Comparison of ENCODE assay signal across 9 mouse cellular contexts in genomic region chr3:122519082-122519481, GRCm38 (mm10).
DNase-seq lines count a peak whose midpoint lies in the region; ATAC-seq and TF ChIP-seq lines count a peak whose summit lies in the region.
"Had no signal": no experiment of that assay in that cellular context is flagged by ENCODE, and none has a peak within 500 bp of the region (broad histone marks: within the 10 kb centered on the region; RNA-seq: fewer than 3 reads in every experiment).

No protein-coding gene starts in this region.

- H3K4me3 ChIP-seq in embryonic facial prominence, embryonic 11.5 days (ENCODE audit: low read depth, low read length) = no peak overlapping the region
- H3K4me3 ChIP-seq in hindbrain, embryonic 14.5 days (replicated peaks; ENCODE audit: low read length) = no peak overlapping the region
- H3K4me3 ChIP-seq in midbrain, embryonic 13.5 days (replicated peaks) = no peak overlapping the region
- no peak overlapping the region for H3K4me3 ChIP-seq in lung, adult 2 months (replicated peaks; ENCODE audit: extremely low read depth, low read depth, low read length)
- H3K4me3 ChIP-seq: heart, embryonic 15.5 days had no signal

- no peak overlapping the region for H3K4me2 ChIP-seq in embryonic facial prominence, embryonic 11.5 days (ENCODE audit: low read depth, low read length)
- no peak overlapping the region for H3K4me2 ChIP-seq in hindbrain, embryonic 14.5 days (replicated peaks)
- H3K4me2 ChIP-seq in midbrain, embryonic 13.5 days (replicated peaks) = 0 out of 2 replicates have a peak overlapping the region, but pooled peaks have one; percentile 4
- H3K4me2 ChIP-seq: heart, embryonic 15.5 days had no signal

- 43% methylated on average over 13 of the region's 13 CpGs for WGBS in embryonic facial prominence, embryonic 11.5 days
- 33% methylated on average over 13 of the region's 13 CpGs for WGBS in hindbrain, embryonic 14.5 days
- WGBS in midbrain, embryonic 13.5 days = 46% methylated on average over 13 of the region's 13 CpGs
- 68% methylated on average over 13 of the region's 13 CpGs for WGBS in lung, adult 2 months

- no peak for TF ChIP-seq POLR2A in lung, adult 2 months (IDR thresholded peaks at IDR 0.05; ENCODE audit: borderline replicate concordance, extremely low read depth, low read depth, low read length)

- no peak overlapping the region; the same call in 1 of the 2 replicates for H3K27ac ChIP-seq in embryonic facial prominence, embryonic 11.5 days (replicated peaks; ENCODE audit: low read depth, low read length)
- no peak overlapping the region for H3K27ac ChIP-seq in hindbrain, embryonic 14.5 days
- peak overlapping the region; percentile 75 for H3K27ac ChIP-seq in midbrain, embryonic 13.5 days
- H3K27ac ChIP-seq: heart, embryonic 15.5 days had no signal

- no peak for TF ChIP-seq CTCF in lung, adult 2 months (IDR thresholded peaks at IDR 0.05; ENCODE audit: insufficient read depth, low read length)

- H3K27me3 ChIP-seq in embryonic facial prominence, embryonic 11.5 days (ENCODE audit: control insufficient read depth, insufficient read depth, low read length) = no peaks in the 10 kb centered on the region
- no peaks in the 10 kb centered on the region for H3K27me3 ChIP-seq in hindbrain, embryonic 14.5 days (ENCODE audit: control insufficient read depth, insufficient read depth, low read length)
- H3K27me3 ChIP-seq in midbrain, embryonic 13.5 days = no peaks in the 10 kb centered on the region
- H3K27me3 ChIP-seq: heart, embryonic 15.5 days had no signal

- no peaks in the 10 kb centered on the region for H3K36me3 ChIP-seq in embryonic facial prominence, embryonic 11.5 days (replicated peaks; ENCODE audit: control insufficient read depth, insufficient read depth, low read depth, low read length)
- H3K36me3 ChIP-seq in hindbrain, embryonic 14.5 days (replicated peaks; ENCODE audit: control insufficient read depth, insufficient read depth) = peaks cover 8% of the 10 kb centered on the region; the same call in 1 of the 2 replicates
- peaks cover 8% of the 10 kb centered on the region for H3K36me3 ChIP-seq in midbrain, embryonic 13.5 days
- H3K36me3 ChIP-seq: heart, embryonic 15.5 days had no signal

- H3K9me3 ChIP-seq in embryonic facial prominence, embryonic 11.5 days (replicated peaks; ENCODE audit: control insufficient read depth, low read length) = no peaks in the 10 kb centered on the region
- no peaks in the 10 kb centered on the region for H3K9me3 ChIP-seq in hindbrain, embryonic 14.5 days (ENCODE audit: control insufficient read depth, low read length)
- no peaks in the 10 kb centered on the region for H3K9me3 ChIP-seq in midbrain, embryonic 13.5 days
- H3K9me3 ChIP-seq: heart, embryonic 15.5 days had no signal

- no peak for ATAC-seq in embryonic facial prominence, embryonic 11.5 days (replicated peaks; ENCODE audit: insufficient number of reproducible peaks, low FRiP score, low TSS enrichment, low read depth)
- 0 out of 2 replicates have a peak, but pooled peaks have one; percentile 11 for ATAC-seq in hindbrain, embryonic 14.5 days (ENCODE audit: low FRiP score)
- ATAC-seq in midbrain, embryonic 13.5 days = peak; percentile 35

- H3K4me1 ChIP-seq in embryonic facial prominence, embryonic 11.5 days (ENCODE audit: control insufficient read depth, insufficient read depth, low read length) = peaks cover 7% of the 10 kb centered on the region
- peaks cover 30% of the 10 kb centered on the region for H3K4me1 ChIP-seq in hindbrain, embryonic 14.5 days (replicated peaks; ENCODE audit: control insufficient read depth, insufficient read depth, low read length)
- peaks cover 32% of the 10 kb centered on the region for H3K4me1 ChIP-seq in midbrain, embryonic 13.5 days (replicated peaks)
- no peaks in the 10 kb centered on the region for H3K4me1 ChIP-seq in lung, adult 2 months (ENCODE audit: control insufficient read depth, insufficient read depth, low read length)

- H3K9ac ChIP-seq in embryonic facial prominence, embryonic 11.5 days (replicated peaks; ENCODE audit: low read length) = no peak overlapping the region
- no peak overlapping the region for H3K9ac ChIP-seq in hindbrain, embryonic 14.5 days
- H3K9ac ChIP-seq in midbrain, embryonic 13.5 days (replicated peaks) = no peak overlapping the region
- H3K9ac ChIP-seq: heart, embryonic 15.5 days had no signal

- DNase-seq in MN1 (ENCODE audit: low spot score) = peak; percentile 43
- DNase-seq in embryonic facial prominence, embryonic 11.5 days (ENCODE audit: low spot score) = peak; percentile 38
- no peak for DNase-seq in hindbrain, embryonic 14.5 days (ENCODE audit: low spot score)
- DNase-seq in lung, adult 2 months = no peak
- no peak for DNase-seq in adrenal gland, adult 2 months
- no peak for DNase-seq in lung, postnatal 14 days
- no peak for DNase-seq in thymus, postnatal 10 days (ENCODE audit: low spot score in 2 of 2)

Comparison
In these comparisons a context has a peak if more than half of its experiments do, and no peak if none do; other contexts are left out.
1. DNase-seq: peak in MN1 (single experiment) and embryonic facial prominence, embryonic 11.5 days (single experiment); none in hindbrain, embryonic 14.5 days (single experiment), lung, adult 2 months (single experiment), adrenal gland, adult 2 months (single experiment), lung, postnatal 14 days (single experiment) and thymus, postnatal 10 days (0 of 2).